In the genomic region with DNA sequence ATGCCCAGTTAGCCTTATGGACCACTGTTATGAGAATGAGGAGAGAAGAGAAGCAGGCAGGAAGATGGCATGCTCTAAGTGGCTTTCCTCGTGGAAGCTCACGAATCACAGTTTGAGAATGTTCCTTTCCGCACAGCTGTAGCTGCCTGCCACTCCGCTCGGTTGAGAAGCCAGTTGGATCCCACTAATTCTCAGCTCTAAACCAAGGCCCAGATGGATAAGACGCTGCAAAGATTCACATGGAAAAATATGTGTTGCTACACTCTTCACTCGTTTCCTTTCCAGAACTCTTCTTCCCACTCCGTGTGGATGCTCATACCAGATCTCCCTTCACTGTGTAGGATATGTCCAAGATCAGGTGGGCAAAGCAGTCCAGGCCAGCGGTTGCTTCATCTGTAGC, we compare ENCODE assay signal across 24 mouse cellular contexts.
A peak's percentile ranks its signal among the peaks of the same experiment; 100 is the strongest.
DNase-seq lines count a peak whose midpoint lies in the region.
"Had no signal": no experiment of that assay in that cellular context is flagged by ENCODE, and none has a peak within 500 bp of the region (broad histone marks: within the 10 kb centered on the region; RNA-seq: fewer than 3 reads in every experiment).

No protein-coding gene starts in this region.

- peak; percentile 36 to 57 for DNase-seq in frontal cortex, adult 2 months (ENCODE audit: extremely low spot score in 1 of 2, low spot score in 1 of 2)
- DNase-seq in frontal cortex, postnatal 10 days (ENCODE audit: low spot score in 2 of 2): no peak
- DNase-seq in left cerebral cortex, postnatal 14 days (ENCODE audit: low spot score in 2 of 2): peak; percentile 56 to 72
- DNase-seq in left cerebral cortex, postnatal 4 days: no peak
- peak; percentile 45 for DNase-seq in right cerebral cortex, postnatal 25 days
- no peak for DNase-seq in right cerebral cortex, postnatal 14 days
- DNase-seq in telencephalon, adult 2 months (ENCODE audit: low read depth, low spot score): peak; percentile 64
- no peak for DNase-seq in embryo, embryonic 10.5 days (ENCODE audit: low spot score)
- DNase-seq: adrenal gland, adult 8-10 months; B cell, adult 2 months; cerebellum, adult 11 months; cerebellum, adult 9-10 months; cerebellum, postnatal 36 days; embryo, embryonic 11 days; gastrocnemius, adult 2 months; gastrocnemius, postnatal 36 days; heart, adult 18-20 months; heart, postnatal 36 days; kidney, adult 8-10 months; kidney, postnatal 4 days; liver, embryonic 13.5 days; lung, adult 18-20 months; lung, postnatal 4 days; thymus, postnatal 14 days had no signal

- intact Hi-C loops in left cerebral cortex, postnatal 14 days (cut with DNase I): loop anchor here (10.0 kb wide), 2 partner anchors 105 to 155 kb away; no protein-coding TSS in a partner anchor
- intact Hi-C loops in left cerebral cortex, postnatal 4 days (cut with DNase I): loop anchor here (10.0 kb wide), 3 partner anchors 155 to 355 kb away; a partner anchor contains a TSS

Comparison
In these comparisons a context has a peak if more than half of its experiments do, and no peak if none do; other contexts are left out.
1. DNase-seq: peak in frontal cortex, adult 2 months (2 of 2), left cerebral cortex, postnatal 14 days (2 of 2), right cerebral cortex, postnatal 25 days (single experiment) and telencephalon, adult 2 months (single experiment); none in frontal cortex, postnatal 10 days (0 of 2), left cerebral cortex, postnatal 4 days (single experiment), right cerebral cortex, postnatal 14 days (single experiment) and embryo, embryonic 10.5 days (single experiment).